Mouse (Mus musculus) intestine, postnatal 0 days (tissue): Measurements from ENCODE around the gene Gls2. TPM values are rescaled to one million over a fixed set of nuclear protein-coding genes. Genes with fewer than 3 reads are reported as not detected.
"Not testable (repeated sequence)": the region's sequence is repeated elsewhere in the genome, so short reads cannot be mapped to it uniquely, and the experiment has no call there.

Source experiments
- ATAC-seq: fragments of 200-750 bp; cut with Nextera tagmentation; 2 replicates; pipeline ENCODE4 v1.8.0; 2017; ENCODE audit warnings: mild to moderate bottlenecking, moderate TSS enrichment, moderate library complexity
- H3K27ac ChIP-seq: fragments of 300-500 bp; sonication (generic); 2 replicates; pipeline ENCODE4 v1.5.1; 2014; ENCODE audit warnings: mild to moderate bottlenecking, low read depth, low read length, moderate library complexity
- H3K27me3 ChIP-seq: fragments of 300-500 bp; sonication (generic); replicated peaks from 2 replicates; pipeline ENCODE4 v1.6.1; 2014; ENCODE audit warnings: low read length, mixed read lengths; ENCODE audit not compliant: control insufficient read depth, insufficient read depth
- H3K36me3 ChIP-seq: fragments of 300-500 bp; sonication (generic); 2 replicates; pipeline ENCODE4 v1.6.1; 2014; ENCODE audit warnings: mild to moderate bottlenecking, moderate library complexity; ENCODE audit not compliant: control insufficient read depth, insufficient read depth
- H3K4me1 ChIP-seq: fragments of 300-500 bp; sonication (generic); replicated peaks from 2 replicates; pipeline ENCODE4 v1.6.1; 2014; ENCODE audit warnings: antibody characterized with exemption, low read length, mixed read lengths; ENCODE audit not compliant: control insufficient read depth, insufficient read depth
- H3K4me2 ChIP-seq: fragments of 300-500 bp; sonication (generic); replicated peaks from 2 replicates; pipeline ENCODE4 v1.6.1; 2014; ENCODE audit warnings: low read depth, mild to moderate bottlenecking, moderate library complexity
- H3K4me3 ChIP-seq: fragments of 300-500 bp; sonication (generic); 2 replicates; pipeline ENCODE4 v1.5.1; 2014; ENCODE audit warnings: low read depth, low read length
- H3K9ac ChIP-seq: fragments of 300-500 bp; sonication (generic); 2 replicates; pipeline ENCODE4 v1.6.1; 2014; ENCODE audit warnings: mild to moderate bottlenecking, low read depth, low read length
- H3K9me3 ChIP-seq: fragments of 300-500 bp; sonication (generic); 2 replicates; pipeline ENCODE4 v1.6.1; 2016; ENCODE audit warnings: mixed run types; ENCODE audit not compliant: control insufficient read depth
- CTCF ChIP-seq: sonication (generic); IDR thresholded peaks from 2 replicates; pipeline ENCODE4 v1.5.1; 2016; ENCODE audit warnings: low read depth, mild to moderate bottlenecking, control low read depth, antibody characterized with exemption, moderate library complexity
- WGBS: fragments of 180-500 bp; shearing (Covaris S2); extraction: QIAGEN DNeasy Blood & Tissue Kit; methylation state at CpG from one replicate; pipeline ENCODE4 v1.1.7; 2014; 5-methylcytosine and 5-hydroxymethylcytosine counted together
- polyA plus RNA-seq: library from polyadenylated mRNA; unstranded; fragments of >200 nt; fragmentation: Nextera tagmentation; extraction: Ambion mirVana; gene quantifications from 2 replicates; pipeline ENCODE4 v1.2.1, GENCODE M21; 2015

Gene Gls2
- polyA plus RNA-seq, 1 experiment from 2014 or later, result 0.42 TPM

DNA sequence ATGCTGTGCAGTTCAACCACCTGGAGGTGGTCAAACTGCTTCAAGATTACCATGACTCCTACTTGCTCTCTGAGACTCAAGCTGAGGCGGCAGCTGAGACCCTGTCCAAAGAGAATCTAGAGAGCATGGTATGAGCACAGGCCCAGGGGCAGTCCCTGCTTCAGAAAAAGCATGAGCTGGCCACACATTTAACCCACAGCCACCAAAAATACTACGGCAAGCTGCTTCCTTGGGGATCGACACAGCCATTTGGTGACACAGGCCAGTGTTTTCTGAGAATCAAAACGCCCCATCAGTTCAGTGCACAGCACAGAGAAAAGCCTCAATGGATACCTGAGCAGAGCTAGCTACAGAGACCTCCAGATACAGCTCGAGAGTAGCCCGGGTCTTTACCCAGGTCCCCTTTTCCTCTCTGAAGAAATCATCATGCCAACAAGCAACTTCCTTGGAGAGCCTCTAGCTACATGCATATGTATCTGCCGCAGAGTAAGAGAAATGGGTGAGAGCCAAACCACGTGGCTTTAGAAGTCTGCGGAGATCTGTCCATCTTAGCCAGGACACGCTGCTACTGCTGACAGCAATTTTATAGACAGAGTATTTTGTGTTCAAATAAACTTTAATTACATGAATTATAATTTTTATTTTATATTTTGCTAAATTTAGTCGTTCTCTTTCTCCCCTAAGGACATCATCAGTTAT lies 15.2 kb downstream of the Gls2 start:
- no peaks in the 10 kb centered on the region for H3K4me1 ChIP-seq
- no peak for ATAC-seq

DNA sequence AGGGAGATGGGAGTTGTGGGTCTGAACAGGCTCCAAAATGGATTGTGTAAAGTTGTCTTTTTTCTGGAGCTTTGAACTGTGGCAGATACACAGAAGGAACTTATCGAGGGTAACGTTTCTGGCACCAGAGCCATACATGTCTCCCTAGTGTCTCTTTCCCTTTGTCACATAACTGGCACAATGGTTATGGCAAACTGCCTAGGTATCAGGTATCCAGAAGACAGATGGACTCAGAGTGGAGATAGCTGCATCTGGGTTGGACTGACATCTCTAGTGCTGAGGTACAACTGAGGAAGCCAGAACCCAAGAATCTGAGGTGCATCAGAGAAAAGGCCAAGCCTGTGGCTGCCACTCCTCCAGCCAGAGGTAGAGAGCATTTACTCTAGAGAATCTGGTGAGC lies 15.9 kb downstream of the Gls2 start:
- no peaks in the 10 kb centered on the region for H3K9me3 ChIP-seq
- H3K36me3 ChIP-seq, result peaks cover 9% of the 10 kb centered on the region
- H3K9ac ChIP-seq, result no peak overlapping the region
- no peak overlapping the region for H3K4me3 ChIP-seq
- 91% methylated on average over 2 of the region's 2 CpGs for WGBS
- H3K27me3 ChIP-seq, result no peaks in the 10 kb centered on the region
- no peaks in the 10 kb centered on the region for H3K4me1 ChIP-seq
- peak overlapping the region; percentile 88; the same call in 1 of the 2 replicates for H3K4me2 ChIP-seq
- ATAC-seq, result no peak
- no peak overlapping the region for H3K27ac ChIP-seq
- TF ChIP-seq CTCF, result no peak

More for the DNA sequence above, 15.2 kb downstream of the Gls2 start:
- no peak overlapping the region for H3K4me3 ChIP-seq
- H3K36me3 ChIP-seq, result peaks cover 9% of the 10 kb centered on the region
- TF ChIP-seq CTCF, result no peak
- no peaks in the 10 kb centered on the region for H3K9me3 ChIP-seq
- H3K27me3 ChIP-seq, result no peaks in the 10 kb centered on the region
- 95% methylated on average over 11 of the region's 11 CpGs for WGBS
- H3K27ac ChIP-seq, result no peak overlapping the region
- H3K4me2 ChIP-seq, result no peak overlapping the region
- H3K9ac ChIP-seq, result no peak overlapping the region

- no peak for TF ChIP-seq CTCF
- 11% methylated on average over 14 of the region's 14 CpGs for WGBS
- H3K4me2 ChIP-seq, result peak overlapping the region; percentile 88
- no peak overlapping the region for H3K27ac ChIP-seq
- H3K9me3 ChIP-seq, result no peaks in the 10 kb centered on the region
- ATAC-seq, result peak; percentile 10; the same call in 1 of the 2 replicates
- H3K4me1 ChIP-seq, result no peaks in the 10 kb centered on the region
- H3K9ac ChIP-seq, result peak overlapping the region; percentile 57
- peaks cover 9% of the 10 kb centered on the region for H3K36me3 ChIP-seq
- no peaks in the 10 kb centered on the region for H3K27me3 ChIP-seq
- peak overlapping the region; percentile 68 for H3K4me3 ChIP-seq
These were observed 16.7 kb downstream of the Gls2 start for GRCm38 (mm10) chr10:128210954-128211353.

- Histone ChIP-seq H3K27me3 (no peaks in the 10 kb centered on the region), H3K36me3 (peaks cover 7% of the 10 kb centered on the region), H3K4me2 (peak within 1 kb of the TSS; percentile 88), H3K9ac (peak within 1 kb of the TSS; percentile 57), H3K9me3 (no peaks in the 10 kb centered on the region), H3K27ac (no peak within 1 kb of the TSS), H3K4me3 (peak within 1 kb of the TSS; percentile 68), H3K4me1 (no peaks in the 10 kb centered on the region)
- peak; percentile 92 for ATAC-seq
- 0% methylated on average over 30 of the region's 30 CpGs for WGBS
- peak; percentile 58 for TF ChIP-seq CTCF
These were observed 17.3 kb downstream of the Gls2 start, which contains the start of gene Spryd4 for GRCm38 (mm10) chr10:128211390-128212108. Spryd4 (minus strand) TSS chr10:128211807.

GRCm38 (mm10) chr10:128212148-128212547 lies 17.9 kb downstream of the Gls2 start:
- Histone ChIP-seq H3K9me3 (no peaks in the 10 kb centered on the region), H3K27me3 (no peaks in the 10 kb centered on the region), H3K4me1 (no peaks in the 10 kb centered on the region), H3K4me3 (peak overlapping the region; percentile 68), H3K27ac (no peak overlapping the region), H3K4me2 (peak overlapping the region; percentile 88), H3K9ac (no peak overlapping the region), H3K36me3 (peaks cover 3% of the 10 kb centered on the region; the same call in 1 of the 2 replicates)
- no peak for ATAC-seq
- 53% methylated on average over 6 of the region's 6 CpGs for WGBS
- no peak for TF ChIP-seq CTCF

DNA sequence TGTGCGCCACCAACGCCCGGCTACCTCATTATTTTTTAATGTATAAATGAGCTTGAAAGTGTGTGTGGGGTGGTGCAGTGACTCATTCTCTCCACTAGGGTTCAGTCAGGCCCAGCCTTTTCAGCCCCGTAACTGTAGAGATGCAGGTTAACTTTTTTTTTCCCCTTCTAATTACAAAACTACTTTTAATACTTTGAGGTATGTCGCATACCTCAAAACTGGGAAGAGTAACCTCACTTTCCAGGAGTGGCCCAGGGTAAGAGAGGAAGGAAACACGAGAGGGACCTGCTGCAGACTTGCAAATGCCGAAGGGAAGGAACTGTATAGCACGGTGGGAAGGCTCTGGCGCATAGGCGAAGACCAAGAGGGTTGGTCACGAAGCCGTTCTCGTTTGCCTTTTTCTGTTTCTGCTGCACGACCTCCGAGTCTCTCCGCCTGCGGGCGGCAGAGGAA lies 18.6 kb downstream of the Gls2 start:
- Histone ChIP-seq H3K9ac (0 out of 2 replicates have a peak overlapping the region, but pooled peaks have one; percentile 8), H3K4me2 (peak overlapping the region; percentile 69)
- ATAC-seq, result peak; percentile 66

DNA sequence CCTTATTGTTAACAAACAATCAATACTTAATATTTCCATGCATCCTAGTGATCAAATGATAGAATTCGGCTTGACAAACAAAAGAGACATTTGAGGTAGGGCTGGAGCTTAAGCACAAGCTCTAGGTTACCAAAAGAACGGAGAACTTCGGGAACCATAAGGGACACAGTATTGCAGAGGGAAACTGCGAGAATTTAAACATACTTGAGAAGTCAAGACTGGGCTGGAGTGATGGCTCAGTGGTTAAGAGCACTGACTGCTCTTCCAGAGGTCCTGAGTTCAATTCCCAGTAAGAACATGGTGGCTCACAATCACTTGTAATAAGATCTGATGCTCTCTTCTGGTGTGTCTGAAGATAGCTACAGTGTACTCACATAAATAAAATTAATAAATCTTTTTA lies 19.9 kb downstream of the Gls2 start:
- H3K36me3 ChIP-seq, ATAC-seq, H3K9me3 ChIP-seq, H3K27ac ChIP-seq, H3K4me2 ChIP-seq, H3K4me3 ChIP-seq, H3K4me1 ChIP-seq, H3K27me3 ChIP-seq, H3K9ac ChIP-seq: not testable (repeated sequence)
- 88% methylated on average over 4 of the region's 4 CpGs for WGBS

More for the DNA sequence above, 18.6 kb downstream of the Gls2 start:
- Histone ChIP-seq H3K4me3 (peak overlapping the region; percentile 35), H3K9me3 (no peaks in the 10 kb centered on the region), H3K27ac (no peak overlapping the region), H3K27me3 (no peaks in the 10 kb centered on the region), H3K4me1 (no peaks in the 10 kb centered on the region), H3K36me3 (peaks cover 3% of the 10 kb centered on the region; the same call in 1 of the 2 replicates)
- WGBS, result under 1% methylated on average over 18 of the region's 18 CpGs
- peak; percentile 80 for TF ChIP-seq CTCF
